Mouse (Mus musculus): Measurements from ENCODE around the gene Dmrtb1.

Gene Dmrtb1

DNA sequence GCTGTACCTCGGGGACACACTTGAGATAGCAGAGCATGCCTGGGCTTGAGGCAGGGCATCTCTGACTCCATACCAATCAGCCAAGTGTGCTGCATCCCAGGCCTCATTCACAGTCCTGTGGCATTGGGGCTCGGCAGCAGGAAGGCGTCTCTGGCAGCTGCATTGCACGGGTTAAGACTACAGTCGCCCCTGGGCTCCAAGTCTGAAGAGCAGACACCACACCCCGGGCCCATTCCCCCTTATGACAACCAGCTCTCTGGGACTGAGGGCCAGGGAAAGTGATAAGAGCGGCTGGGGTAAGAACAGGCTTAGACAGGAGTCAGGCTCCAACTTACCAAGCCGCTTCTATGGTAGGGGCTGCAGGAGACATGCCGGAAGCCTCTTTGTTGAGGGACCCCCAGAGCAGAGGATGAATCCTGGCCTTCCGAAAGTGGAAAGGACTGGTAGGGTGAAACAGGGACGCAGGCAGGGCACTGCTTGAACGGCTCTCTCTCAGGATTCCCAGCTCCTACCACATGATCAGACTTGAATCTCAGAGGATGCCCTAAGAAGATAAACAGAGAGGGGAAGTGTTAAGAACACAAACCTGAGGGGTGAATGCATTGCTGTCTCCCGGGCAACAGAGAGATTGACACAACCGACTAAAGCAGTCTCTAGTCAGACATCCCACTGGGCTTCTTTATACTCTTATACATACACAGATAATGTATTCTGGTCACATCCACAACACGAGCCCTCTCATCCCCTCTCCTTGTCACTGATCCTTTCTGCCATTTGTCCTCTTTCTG is 3.5 kb downstream of the Dmrtb1 start:
- no peak for DNase-seq

DNA sequence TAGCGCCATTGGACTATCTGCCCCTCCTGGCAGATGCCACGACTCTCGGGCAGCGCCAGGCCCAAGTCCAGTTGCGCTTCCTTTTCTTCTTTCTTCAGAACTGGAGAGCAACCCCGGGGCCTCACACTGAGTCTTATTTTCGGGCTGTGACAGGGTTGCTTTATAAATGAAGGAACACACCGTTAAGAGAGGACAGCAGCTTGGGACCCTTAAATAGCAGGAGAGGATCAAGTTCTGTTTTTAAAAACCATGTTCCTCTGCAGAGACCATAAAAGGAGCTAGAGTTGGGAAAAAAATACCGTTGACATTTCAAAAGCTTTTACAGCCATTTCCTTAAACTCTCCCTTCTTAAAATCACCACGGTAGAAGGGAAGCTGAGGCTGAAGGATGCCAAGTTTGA is 8.4 kb downstream of the Dmrtb1 start:
- DNase-seq = no peak

DNA sequence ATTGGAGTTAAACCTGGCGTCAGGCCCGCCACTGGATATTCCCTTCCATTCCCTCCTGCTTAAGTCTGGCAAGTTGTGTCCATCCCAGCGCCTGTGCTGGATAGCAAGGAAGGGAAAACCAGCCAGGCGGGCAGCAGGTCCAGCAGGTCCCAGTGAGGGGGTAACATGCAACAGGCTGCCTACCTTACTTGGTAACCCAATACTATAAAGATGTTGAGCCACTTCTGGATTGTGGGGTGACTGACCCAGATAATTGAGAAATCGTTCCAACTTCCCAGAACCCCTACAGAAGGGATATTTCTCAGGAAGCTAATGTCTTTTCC is 9.7 kb downstream of the Dmrtb1 start:
- no peak for DNase-seq

DNA sequence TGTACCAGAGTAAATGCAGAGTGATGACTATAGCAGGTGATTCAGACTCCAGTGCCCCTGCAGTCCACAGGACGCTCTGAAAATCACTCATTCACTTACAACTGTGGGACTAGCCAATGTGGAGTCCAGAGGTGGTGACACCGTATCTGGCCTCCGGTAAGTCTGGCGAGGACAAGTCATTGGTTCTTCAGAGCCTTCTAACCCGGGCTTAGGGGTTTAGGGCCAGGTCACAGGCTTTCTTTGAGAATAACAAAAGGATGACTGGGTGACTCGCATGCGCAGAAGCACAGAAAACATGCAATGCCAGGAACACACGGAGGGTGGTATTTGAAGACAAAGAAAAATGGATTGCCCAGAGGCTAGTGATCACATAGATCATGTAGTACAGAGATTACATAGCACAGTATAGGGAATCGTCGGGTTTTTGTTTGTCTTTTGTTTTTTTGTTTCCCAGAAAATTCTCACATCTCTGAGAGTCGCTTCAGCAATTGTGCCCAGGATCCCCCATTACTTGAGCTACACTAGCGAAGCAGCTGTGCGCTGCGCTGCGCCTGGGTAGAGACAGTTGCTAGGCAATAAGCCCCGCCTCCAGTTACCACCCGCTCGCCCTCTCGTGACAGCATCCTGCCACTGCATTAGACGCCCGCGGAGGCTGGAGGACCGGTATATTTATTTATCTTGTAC is 10.2 kb downstream of the Dmrtb1 start:
- peak; percentile 78 to 88 for DNase-seq

DNA sequence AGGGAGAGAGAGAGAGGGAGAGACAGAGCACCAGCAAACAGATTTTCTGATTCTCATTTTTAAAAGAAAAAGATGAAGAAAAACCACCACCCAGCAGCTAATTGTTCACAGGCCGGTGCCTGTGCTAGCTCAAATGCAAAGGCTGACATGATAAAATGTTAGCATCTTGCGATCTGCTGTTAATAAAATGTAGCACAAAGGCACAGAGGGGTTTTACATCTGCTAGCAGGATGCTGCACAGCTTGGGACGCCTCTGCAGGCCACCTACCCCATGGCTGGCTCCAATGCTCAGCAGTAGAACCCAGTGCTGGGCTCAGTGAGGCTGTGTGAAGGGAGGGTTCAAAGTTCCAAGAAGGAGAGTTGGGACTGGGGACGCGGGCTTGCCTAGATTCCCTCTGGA is 13.3 kb downstream of the Dmrtb1 start:
- DNase-seq = no peak

DNA sequence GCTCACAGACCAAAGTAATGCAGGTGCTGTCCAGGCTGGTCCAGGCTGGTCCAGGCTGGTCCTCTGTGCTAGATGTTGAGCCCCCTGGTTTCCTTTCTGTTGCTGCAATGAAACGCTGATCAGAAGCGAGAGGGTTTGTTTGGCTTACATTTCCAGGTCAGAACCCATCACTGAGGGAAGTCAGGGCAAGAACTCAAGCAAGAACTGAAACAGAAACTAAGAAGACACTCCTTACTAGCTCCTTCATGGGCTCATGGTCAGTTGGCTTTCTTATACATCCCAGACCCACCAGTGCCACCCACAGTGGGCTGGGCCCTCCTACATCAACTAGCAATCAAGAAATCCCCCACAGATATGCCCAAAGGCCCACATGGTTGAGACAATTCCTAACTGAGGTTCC is 15.5 kb downstream of the Dmrtb1 start:
- DNase-seq = no peak

DNA sequence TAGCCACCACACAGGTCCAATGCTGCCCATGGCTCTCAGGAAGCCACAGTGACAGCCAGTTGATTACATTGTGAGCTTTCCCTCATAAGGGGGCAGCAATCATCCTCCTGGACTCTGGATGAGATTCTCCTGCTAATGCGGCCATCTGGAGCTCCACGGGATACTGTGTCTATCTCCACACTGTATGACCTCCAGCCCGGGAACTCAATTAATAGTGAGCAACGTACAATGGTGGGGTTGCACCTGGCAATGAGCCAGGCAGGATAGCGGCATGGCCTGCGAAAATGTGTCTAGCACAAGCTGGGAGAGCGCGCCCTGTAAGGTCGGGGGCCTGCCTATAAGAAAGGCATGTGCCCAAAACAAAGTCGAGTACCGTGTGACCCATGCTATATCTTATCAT is 23.4 kb downstream of the Dmrtb1 start:
- DNase-seq = peak; percentile 70 to 78

DNA sequence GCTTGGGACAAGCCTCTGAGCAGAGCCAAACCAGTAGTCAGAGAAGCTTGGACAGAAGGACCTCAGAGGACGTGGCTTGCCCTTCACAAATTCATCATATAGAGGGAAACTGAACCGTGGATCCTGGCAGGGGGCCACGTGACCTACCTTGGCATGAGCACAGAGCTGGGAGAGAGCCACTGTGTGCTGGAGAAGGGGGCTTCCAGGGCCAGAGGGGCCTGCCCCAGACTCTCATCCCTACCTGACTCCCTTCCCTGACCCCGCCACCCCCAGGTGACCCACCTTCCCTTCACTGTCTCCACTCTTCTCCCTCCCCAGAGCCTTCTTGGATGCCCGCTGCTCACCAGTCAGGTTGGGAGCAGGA is 30.8 kb downstream of the Dmrtb1 start:
- no peak for DNase-seq

DNA sequence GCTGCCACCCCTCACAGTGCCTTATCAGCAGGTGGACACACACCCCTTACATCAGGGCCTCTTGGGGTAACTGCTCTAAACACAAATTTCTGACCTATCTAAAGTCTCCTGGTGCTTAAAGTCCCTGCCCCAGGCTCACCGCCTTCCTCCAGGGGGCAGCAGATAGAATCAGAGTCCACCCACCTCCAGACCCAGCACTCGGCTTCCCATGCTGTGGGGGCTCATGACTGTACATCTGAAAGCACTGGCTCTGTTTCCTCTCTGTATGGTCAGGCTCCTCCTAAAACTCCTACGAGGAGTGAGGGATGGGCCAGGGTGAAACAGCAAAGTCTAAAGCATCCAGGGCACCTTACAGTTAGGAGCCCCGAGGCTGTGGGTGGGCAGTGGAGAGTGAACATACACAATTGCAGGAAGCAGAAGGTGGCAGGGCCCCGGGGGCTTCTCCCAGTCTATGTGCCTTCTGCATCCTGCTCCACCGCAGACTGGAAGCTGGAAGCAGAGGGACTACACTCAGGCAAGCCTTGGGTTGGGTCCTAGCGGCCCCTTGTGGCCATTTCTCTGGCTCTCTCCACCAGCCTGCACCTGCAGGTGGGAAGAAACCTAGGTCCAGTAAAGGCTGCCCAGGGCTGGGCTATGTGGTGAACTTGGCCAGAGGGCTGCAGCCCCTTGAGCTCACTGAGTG is 31.3 kb downstream of the Dmrtb1 start:
- peak; percentile 96 to 98 for DNase-seq

DNA sequence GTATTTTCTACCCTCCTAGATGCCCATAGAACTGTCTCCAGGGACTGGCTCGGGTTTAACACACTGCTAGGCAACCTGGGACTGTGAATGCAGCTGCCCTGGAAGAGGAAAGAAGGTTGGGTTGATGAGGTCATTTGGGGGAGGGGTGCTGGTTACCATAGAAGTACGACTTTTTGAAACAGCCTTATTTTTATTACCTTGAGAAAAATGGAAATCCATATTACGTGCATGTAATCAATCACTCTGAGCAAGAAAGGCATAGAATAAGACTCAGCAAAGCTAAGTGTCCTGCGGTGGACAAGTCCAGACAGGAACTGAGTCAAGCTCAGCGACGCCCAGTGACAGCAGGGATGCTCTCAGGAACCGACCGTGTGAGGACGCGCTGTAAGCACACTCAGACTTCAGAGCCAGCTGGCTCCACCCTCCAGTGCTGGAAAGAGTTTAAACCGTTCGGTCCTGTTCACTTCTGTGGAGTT is 33.0 kb downstream of the Dmrtb1 start:
- DNase-seq = peak; percentile 61 to 70

DNA sequence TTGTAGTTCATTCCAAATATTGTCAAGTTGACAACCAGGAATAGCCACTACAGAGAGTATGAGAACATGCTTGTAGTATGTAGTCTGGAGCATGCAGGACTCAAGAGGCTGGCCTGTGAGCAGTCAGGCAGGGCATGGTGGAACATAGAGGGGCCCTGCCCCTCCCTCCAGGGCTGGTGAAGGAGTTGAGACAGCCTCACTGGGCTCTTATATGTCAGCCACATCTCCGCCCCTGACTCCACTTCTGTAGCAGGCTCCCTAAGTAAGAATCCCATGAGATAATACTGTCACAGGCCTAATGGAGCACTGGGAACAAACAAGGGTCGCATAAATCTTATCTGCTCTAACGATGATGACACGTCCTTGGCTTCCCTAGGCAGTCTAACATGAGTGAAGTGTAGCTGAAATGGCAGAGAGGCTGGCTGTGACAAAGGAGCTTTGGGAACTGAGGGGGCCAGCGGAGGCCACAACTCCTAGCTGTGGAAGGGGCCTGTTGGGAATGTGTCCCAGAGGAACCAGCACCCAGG is 35.0 kb downstream of the Dmrtb1 start:
- no peak for DNase-seq

DNA sequence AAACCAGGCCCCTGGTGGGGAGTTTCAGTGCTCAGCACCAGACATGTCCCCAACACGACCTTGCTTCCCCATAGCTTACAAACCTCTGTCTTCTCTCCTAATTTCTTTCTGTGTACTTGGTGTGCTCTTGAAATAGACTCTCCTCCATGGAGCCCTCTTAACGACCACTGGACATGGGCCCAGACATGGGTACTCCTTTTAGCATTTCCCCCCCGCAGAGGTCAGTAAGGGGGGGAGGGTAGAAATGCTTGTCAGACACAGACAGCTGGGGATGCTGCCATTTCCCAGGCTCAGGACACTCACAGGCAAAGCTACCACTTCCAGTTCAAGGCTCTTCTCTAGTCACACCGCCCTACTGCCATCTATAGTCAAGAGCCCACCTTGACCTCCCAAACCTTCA is 42.4 kb downstream of the Dmrtb1 start:
- DNase-seq = no peak

DNA sequence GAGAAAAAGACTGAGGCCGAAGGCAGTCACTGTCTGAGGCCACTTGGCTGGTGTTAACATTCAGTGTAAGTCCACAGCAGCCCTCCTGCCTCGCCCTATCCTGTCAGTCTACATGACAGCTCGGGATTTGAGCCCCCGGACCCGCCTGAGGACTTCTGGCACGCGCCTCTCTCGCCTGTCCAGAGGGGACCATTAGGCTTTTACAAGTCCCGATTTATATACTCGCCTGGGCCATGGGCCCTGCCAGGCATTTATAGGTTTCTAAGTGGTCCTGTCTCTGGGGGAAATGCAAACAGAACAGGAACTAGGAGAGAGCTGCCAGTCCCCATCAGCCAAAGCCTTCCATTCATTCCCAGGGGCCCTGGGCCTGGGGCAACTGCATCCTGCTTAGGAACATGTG is 45.7 kb downstream of the Dmrtb1 start:
- DNase-seq = no peak

DNA sequence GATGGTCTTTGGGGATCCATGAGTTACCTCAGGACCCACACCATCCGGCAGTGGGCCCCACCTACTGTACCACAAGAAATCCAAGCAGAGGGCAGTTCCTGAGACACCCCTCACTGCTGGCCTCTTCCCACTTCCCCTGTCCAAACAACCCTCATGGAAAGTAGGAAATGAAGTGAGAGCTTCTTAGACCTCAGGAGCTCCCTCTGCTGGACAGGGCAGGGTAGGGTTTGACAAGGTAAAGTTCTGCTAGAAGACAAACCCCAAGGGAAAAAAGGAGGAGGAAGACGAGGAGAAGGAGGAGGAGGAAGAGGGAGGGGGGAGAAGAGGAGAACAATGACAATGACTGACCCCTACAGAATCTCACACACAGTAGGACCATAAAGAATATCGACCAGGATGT is 46.4 kb downstream of the Dmrtb1 start:
- peak in 1 of 2 experiments; percentile 57 for DNase-seq

DNA sequence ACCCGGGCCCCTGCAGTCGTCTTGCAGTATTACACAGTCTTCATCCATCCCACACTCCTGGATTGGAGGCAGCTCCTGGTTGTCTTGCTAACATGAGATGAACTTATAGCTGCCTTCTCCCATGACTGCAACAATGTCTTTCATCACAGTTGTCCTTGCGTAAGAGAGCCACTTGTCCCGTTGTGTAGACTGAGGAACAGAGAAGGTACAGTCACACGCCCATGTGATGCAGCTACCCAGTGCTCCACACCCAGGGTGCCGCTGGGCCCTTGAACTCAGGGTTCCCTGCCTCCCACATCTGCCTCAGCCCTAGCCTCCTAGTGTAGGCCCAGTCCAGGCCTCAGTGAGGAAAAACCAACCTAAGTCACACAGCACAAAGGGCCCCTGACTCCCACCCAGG is 47.9 kb downstream of the Dmrtb1 start:
- DNase-seq = no peak

DNA sequence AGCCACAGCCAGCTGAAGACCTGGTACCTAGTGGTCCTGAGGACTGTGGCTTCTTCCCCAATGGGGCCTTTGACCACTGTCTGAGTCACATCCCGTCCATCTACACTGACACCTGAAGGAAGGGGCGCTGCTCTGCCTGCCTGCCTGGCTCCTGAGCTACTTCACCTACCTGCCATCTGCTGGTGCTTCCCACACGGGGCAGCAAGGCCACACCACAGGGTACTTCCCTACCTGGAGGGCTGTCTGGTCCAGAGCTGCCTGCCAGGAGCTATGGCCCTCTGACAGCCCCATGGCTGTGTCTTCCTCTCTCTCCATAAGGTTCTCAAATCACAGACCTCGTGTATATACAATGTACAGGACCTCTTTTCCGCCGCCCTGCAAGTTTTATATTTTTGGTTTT is 49.4 kb downstream of the Dmrtb1 start:
- peak; percentile 56 to 62 for DNase-seq

DNA sequence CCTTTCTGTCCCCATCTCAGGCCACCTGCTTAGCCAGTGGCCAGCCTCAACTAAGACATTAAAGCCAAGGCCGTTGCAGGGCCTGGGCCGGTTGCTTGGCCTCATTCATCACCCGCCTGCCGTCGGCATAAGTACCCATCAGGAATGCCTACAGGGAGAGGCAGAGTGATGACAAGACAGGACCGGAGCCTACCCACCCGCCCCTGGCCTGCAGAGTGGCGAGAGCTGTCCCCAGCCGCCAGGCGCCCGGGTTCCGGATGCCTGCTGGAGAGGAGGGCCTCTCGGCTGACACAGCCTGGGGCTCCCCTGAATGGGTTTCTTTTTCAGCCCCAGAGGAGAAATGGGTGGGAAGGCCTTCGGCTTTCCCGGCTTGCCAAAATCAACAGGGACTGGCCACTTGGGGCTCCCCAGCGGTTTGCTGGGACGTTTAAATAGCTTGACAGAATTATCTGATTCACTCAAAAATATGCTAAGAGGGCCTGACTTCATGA is 55.1 kb downstream of the Dmrtb1 start:
- peak; percentile 45 to 55 for DNase-seq

DNA sequence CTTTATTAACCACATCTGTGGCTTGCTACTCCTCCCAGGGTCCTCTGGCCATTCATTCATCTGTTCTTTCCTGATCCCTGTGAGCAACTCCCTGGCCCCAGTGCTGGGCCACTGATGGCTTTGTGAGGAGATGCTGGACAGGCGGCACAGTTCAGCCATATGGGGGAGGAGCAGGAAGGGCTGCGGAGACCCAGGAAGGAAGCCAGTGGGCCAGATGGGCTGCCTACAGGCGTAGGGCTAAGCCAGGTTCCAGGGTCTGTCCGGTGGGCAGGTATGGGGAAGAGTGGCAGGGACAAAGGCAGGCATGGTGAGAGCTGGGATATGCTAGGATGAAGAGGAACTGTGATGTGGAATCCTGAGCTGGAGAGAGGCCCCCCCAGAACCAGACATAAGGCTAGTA is 55.8 kb downstream of the Dmrtb1 start:
- peak; percentile 84 to 88 for DNase-seq

All from cerebellum, postnatal 14 days (tissue).